Mouse (Mus musculus): Measurements from ENCODE around the gene Chst5. TPM values are rescaled to one million over a fixed set of nuclear protein-coding genes. Genes with fewer than 3 reads are reported as not detected.
"Not testable (repeated sequence)": the region's sequence is repeated elsewhere in the genome, so short reads cannot be mapped to it uniquely, and the experiment has no call there.

Gene Chst5
- polyA plus RNA-seq, 1 experiment from 2014 or later: 3.9 TPM

- Histone ChIP-seq H3K4me3 (ENCODE audit: low read depth, low read length) (no peak overlapping the region), H3K4me2 (replicated peaks; ENCODE audit: low read depth, low read length) (no peak overlapping the region), H3K27me3 (ENCODE audit: control insufficient read depth, insufficient read depth, low read length) (no peaks in the 10 kb centered on the region), H3K4me1 (ENCODE audit: control insufficient read depth, insufficient read depth, low read length) (no peaks in the 10 kb centered on the region), H3K36me3 (ENCODE audit: control insufficient read depth, insufficient read depth, low read length) (peaks cover 55% of the 10 kb centered on the region), H3K27ac (ENCODE audit: low read length) (no peak overlapping the region), H3K9me3 (ENCODE audit: control insufficient read depth, low read depth, low read length) (no peaks in the 10 kb centered on the region), H3K9ac (replicated peaks; ENCODE audit: low read depth, low read length) (no peak overlapping the region)
- 75% methylated on average over 2 of the region's 2 CpGs for WGBS
- ATAC-seq (ENCODE audit: insufficient number of reproducible peaks, insufficient read depth, low FRiP score, low read depth): no peak
Observed at GRCm38 (mm10) chr8:111947144-111947543, 36.9 kb upstream of the Chst5 start.

GRCm38 (mm10) chr8:111943544-111943943 is 33.3 kb upstream of the Chst5 start:
- no peak for ATAC-seq (ENCODE audit: insufficient number of reproducible peaks, insufficient read depth, low FRiP score, low read depth)
- Histone ChIP-seq H3K9me3 (ENCODE audit: control insufficient read depth, low read depth, low read length) (no peaks in the 10 kb centered on the region), H3K4me2 (replicated peaks; ENCODE audit: low read depth, low read length) (no peak overlapping the region), H3K9ac (replicated peaks; ENCODE audit: low read depth, low read length) (no peak overlapping the region), H3K36me3 (ENCODE audit: control insufficient read depth, insufficient read depth, low read length) (peaks cover 42% of the 10 kb centered on the region), H3K27ac (ENCODE audit: low read length) (no peak overlapping the region), H3K4me3 (ENCODE audit: low read depth, low read length) (no peak overlapping the region), H3K27me3 (ENCODE audit: control insufficient read depth, insufficient read depth, low read length) (no peaks in the 10 kb centered on the region), H3K4me1 (ENCODE audit: control insufficient read depth, insufficient read depth, low read length) (peaks cover 3% of the 10 kb centered on the region; the same call in 1 of the 2 replicates)
- 97% methylated on average over 2 of the region's 2 CpGs for WGBS

- ATAC-seq (ENCODE audit: insufficient number of reproducible peaks, insufficient read depth, low FRiP score, low read depth): no peak
- Histone ChIP-seq H3K27ac (ENCODE audit: low read length) (peak overlapping the region; percentile 35), H3K4me3 (ENCODE audit: low read depth, low read length) (peak overlapping the region; percentile 91)
Observed at GRCm38 (mm10) chr8:111941101-111941454, 30.8 kb upstream of the Chst5 start.

DNA sequence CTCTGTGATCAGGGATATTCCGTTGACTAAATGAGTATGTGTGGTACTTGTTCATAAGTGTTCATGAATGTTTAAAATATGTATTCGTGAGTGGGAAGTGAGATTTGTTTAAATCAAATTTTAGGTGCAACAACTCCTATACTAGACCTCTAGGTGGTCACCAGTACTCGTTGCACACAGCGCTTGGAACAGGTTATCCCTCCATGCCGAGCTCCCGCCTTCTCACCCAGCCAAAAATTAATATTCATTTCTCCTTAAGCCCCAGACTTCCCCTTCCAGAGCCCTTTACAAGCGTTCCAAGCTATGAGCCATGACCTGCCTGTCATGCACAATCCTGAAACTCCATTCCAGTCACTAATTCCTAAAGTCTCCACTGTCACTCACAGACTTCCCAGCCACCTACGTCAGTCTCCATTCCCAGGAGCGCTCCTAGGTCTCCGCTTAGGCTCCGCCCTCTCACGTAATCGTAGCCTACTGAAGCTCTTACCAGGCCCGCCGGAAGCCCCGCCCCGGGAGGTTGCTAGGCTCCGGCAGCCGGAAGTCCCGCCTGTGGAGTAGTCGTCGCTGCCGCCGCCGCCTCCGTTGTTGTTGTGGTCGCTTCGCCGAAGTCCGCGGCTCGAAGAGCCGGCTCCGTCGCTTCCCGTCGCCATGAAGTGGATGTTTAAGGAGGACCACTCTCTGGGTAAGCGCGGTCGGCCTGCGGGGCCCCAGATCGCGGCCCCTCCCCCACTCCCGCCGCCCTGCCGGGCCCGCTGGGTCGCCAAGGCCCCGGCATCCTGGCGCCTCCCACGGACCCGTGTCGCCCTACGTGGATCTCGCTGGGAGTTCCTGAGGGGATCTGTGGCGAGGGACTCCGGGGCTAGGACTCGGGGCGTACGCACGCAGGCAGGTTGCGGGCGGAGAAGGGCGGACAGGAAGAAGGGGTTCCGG is 30.2 kb upstream of the Chst5 start, which contains the start of gene Gabarapl2:
Gabarapl2 (plus strand) TSS at position 533 of the 930 bp plus-strand sequence.
- Histone ChIP-seq H3K4me1 (ENCODE audit: control insufficient read depth, insufficient read depth, low read length) (peaks cover 3% of the 10 kb centered on the region; the same call in 1 of the 2 replicates), H3K36me3 (ENCODE audit: control insufficient read depth, insufficient read depth, low read length) (peaks cover 23% of the 10 kb centered on the region; the same call in 1 of the 2 replicates), H3K4me2 (replicated peaks; ENCODE audit: low read depth, low read length) (peak within 1 kb of the TSS; percentile 92), H3K9ac (replicated peaks; ENCODE audit: low read depth, low read length) (peak within 1 kb of the TSS; percentile 56), H3K27me3 (ENCODE audit: control insufficient read depth, insufficient read depth, low read length) (no peaks in the 10 kb centered on the region), H3K9me3 (ENCODE audit: control insufficient read depth, low read depth, low read length) (no peaks in the 10 kb centered on the region), H3K4me3 (ENCODE audit: low read depth, low read length) (peak within 1 kb of the TSS; percentile 91), H3K27ac (ENCODE audit: low read length) (peak within 1 kb of the TSS; percentile 71)
- under 1% methylated on average over 63 of the region's 65 CpGs for whole genome bisulfite sequencing
- ATAC-seq (ENCODE audit: insufficient number of reproducible peaks, insufficient read depth, low FRiP score, low read depth): peak; percentile 98

More at GRCm38 (mm10) chr8:111941101-111941454, 30.8 kb upstream of the Chst5 start:
- Histone ChIP-seq H3K27me3 (ENCODE audit: control insufficient read depth, insufficient read depth, low read length) (no peaks in the 10 kb centered on the region), H3K36me3 (ENCODE audit: control insufficient read depth, insufficient read depth, low read length) (peaks cover 28% of the 10 kb centered on the region), H3K4me2 (replicated peaks; ENCODE audit: low read depth, low read length) (peak overlapping the region; percentile 92), H3K9ac (replicated peaks; ENCODE audit: low read depth, low read length) (peak overlapping the region; percentile 56), H3K4me1 (ENCODE audit: control insufficient read depth, insufficient read depth, low read length) (peaks cover 3% of the 10 kb centered on the region; the same call in 1 of the 2 replicates), H3K9me3 (ENCODE audit: control insufficient read depth, low read depth, low read length) (no peaks in the 10 kb centered on the region)
- WGBS: under 1% methylated on average over 22 of the region's 23 CpGs

GRCm38 (mm10) chr8:111939516-111940142 is 29.4 kb upstream of the Chst5 start:
- peak; percentile 81 for ATAC-seq (ENCODE audit: insufficient number of reproducible peaks, insufficient read depth, low FRiP score, low read depth)
- H3K4me3 ChIP-seq (ENCODE audit: low read depth, low read length): peak overlapping the region; percentile 91
- peak overlapping the region; percentile 92 for H3K4me2 ChIP-seq (replicated peaks; ENCODE audit: low read depth, low read length)
- WGBS: 4% methylated on average over 10 of the region's 10 CpGs
- H3K9me3 ChIP-seq (ENCODE audit: control insufficient read depth, low read depth, low read length): no peaks in the 10 kb centered on the region
- peaks cover 15% of the 10 kb centered on the region; the same call in 1 of the 2 replicates for H3K36me3 ChIP-seq (ENCODE audit: control insufficient read depth, insufficient read depth, low read length)
- no peak overlapping the region for H3K9ac ChIP-seq (replicated peaks; ENCODE audit: low read depth, low read length)
- H3K27me3 ChIP-seq (ENCODE audit: control insufficient read depth, insufficient read depth, low read length): no peaks in the 10 kb centered on the region
- peak overlapping the region; percentile 71 for H3K27ac ChIP-seq (ENCODE audit: low read length)
- H3K4me1 ChIP-seq (ENCODE audit: control insufficient read depth, insufficient read depth, low read length): peaks cover 3% of the 10 kb centered on the region; the same call in 1 of the 2 replicates

DNA sequence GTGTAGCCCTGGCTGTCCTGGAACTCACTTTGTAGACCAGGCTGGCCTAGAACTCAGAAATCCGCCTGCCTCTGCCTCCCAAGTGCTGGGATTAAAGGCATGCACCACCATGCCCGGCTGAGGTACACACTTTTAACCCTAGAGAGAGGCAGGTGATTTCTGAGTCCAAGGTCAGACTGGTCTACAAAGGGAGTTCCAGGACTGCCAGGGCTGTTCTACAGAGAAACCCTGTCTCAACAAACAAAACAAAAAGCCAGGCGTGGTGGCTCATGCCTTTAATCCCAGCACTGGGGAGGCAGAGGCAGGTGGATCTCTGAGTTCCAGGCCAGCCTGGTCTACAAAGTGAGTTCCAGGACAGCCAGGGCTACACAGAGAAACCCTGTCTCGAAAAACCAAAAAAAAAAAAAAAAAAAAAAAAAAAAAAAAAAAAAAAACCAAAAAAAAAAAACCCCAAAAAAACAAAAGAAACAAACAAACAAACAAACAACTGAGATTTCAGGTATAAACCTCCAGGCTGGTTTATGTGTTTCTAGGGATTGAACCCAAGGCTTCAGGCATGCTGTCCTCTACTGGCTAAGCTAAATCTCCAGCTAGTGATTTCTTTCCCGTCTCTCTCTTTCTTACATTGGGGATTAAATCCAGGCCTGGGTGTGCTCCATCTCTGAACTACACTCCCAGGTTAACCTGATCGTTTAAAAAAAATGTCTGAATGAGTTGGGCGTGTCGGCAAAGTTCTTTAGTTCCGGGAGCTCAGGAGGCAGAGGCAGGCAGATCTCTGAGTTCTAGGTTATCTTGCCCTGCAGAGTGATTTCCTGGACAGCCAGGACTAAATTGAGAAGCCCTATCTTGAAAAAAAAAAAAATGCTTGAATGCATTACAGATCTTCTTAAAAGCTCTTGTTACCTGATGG is 28.1 kb upstream of the Chst5 start:
- H3K9ac ChIP-seq (replicated peaks; ENCODE audit: low read depth, low read length); H3K36me3 ChIP-seq (ENCODE audit: control insufficient read depth, insufficient read depth, low read length): not testable (repeated sequence)

GRCm38 (mm10) chr8:111937184-111937583 is 26.9 kb upstream of the Chst5 start:
- Histone ChIP-seq H3K27ac (ENCODE audit: low read length) (no peak overlapping the region), H3K9ac (replicated peaks; ENCODE audit: low read depth, low read length) (no peak overlapping the region), H3K4me2 (replicated peaks; ENCODE audit: low read depth, low read length) (no peak overlapping the region), H3K9me3 (ENCODE audit: control insufficient read depth, low read depth, low read length) (no peaks in the 10 kb centered on the region), H3K36me3 (ENCODE audit: control insufficient read depth, insufficient read depth, low read length) (peaks cover 3% of the 10 kb centered on the region; the same call in 1 of the 2 replicates), H3K4me3 (ENCODE audit: low read depth, low read length) (no peak overlapping the region), H3K4me1 (ENCODE audit: control insufficient read depth, insufficient read depth, low read length) (peaks cover 10% of the 10 kb centered on the region; the same call in 1 of the 2 replicates), H3K27me3 (ENCODE audit: control insufficient read depth, insufficient read depth, low read length) (no peaks in the 10 kb centered on the region)
- WGBS: 78% methylated on average over 3 of the region's 3 CpGs
- no peak for ATAC-seq (ENCODE audit: insufficient number of reproducible peaks, insufficient read depth, low FRiP score, low read depth)

More for the DNA sequence above, 28.1 kb upstream of the Chst5 start:
- not testable (repeated sequence) for H3K4me1 ChIP-seq (ENCODE audit: control insufficient read depth, insufficient read depth, low read length); H3K9me3 ChIP-seq (ENCODE audit: control insufficient read depth, low read depth, low read length); H3K27ac ChIP-seq (ENCODE audit: low read length); H3K27me3 ChIP-seq (ENCODE audit: control insufficient read depth, insufficient read depth, low read length); ATAC-seq (ENCODE audit: insufficient number of reproducible peaks, insufficient read depth, low FRiP score, low read depth); H3K4me2 ChIP-seq (replicated peaks; ENCODE audit: low read depth, low read length); H3K4me3 ChIP-seq (ENCODE audit: low read depth, low read length)
- 87% methylated on average over 8 of the region's 9 CpGs for WGBS

GRCm38 (mm10) chr8:111934201-111934600 is 24.0 kb upstream of the Chst5 start:
- H3K4me2 ChIP-seq (replicated peaks; ENCODE audit: low read depth, low read length): no peak overlapping the region

More at GRCm38 (mm10) chr8:111934201-111934600, 24.0 kb upstream of the Chst5 start:
- no peak overlapping the region for H3K27ac ChIP-seq (ENCODE audit: low read length)
- H3K9me3 ChIP-seq (ENCODE audit: control insufficient read depth, low read depth, low read length): no peaks in the 10 kb centered on the region
- WGBS: 89% methylated on average over 2 of the region's 2 CpGs
- no peak overlapping the region for H3K9ac ChIP-seq (replicated peaks; ENCODE audit: low read depth, low read length)
- H3K36me3 ChIP-seq (ENCODE audit: control insufficient read depth, insufficient read depth, low read length): no peaks in the 10 kb centered on the region
- ATAC-seq (ENCODE audit: insufficient number of reproducible peaks, insufficient read depth, low FRiP score, low read depth): no peak
- H3K4me3 ChIP-seq (ENCODE audit: low read depth, low read length): no peak overlapping the region
- no peaks in the 10 kb centered on the region for H3K27me3 ChIP-seq (ENCODE audit: control insufficient read depth, insufficient read depth, low read length)
- peaks cover 15% of the 10 kb centered on the region for H3K4me1 ChIP-seq (ENCODE audit: control insufficient read depth, insufficient read depth, low read length)

Data from stomach, embryonic 14.5 days (tissue).